Mouse (Mus musculus): ENCODE results near the gene Cdh8. TPM values are rescaled to one million over a fixed set of nuclear protein-coding genes. Genes with fewer than 3 reads are reported as not detected.

Gene Cdh8
- polyA plus RNA-seq, 1 experiment from 2014 or later, result 1.2 TPM

DNA sequence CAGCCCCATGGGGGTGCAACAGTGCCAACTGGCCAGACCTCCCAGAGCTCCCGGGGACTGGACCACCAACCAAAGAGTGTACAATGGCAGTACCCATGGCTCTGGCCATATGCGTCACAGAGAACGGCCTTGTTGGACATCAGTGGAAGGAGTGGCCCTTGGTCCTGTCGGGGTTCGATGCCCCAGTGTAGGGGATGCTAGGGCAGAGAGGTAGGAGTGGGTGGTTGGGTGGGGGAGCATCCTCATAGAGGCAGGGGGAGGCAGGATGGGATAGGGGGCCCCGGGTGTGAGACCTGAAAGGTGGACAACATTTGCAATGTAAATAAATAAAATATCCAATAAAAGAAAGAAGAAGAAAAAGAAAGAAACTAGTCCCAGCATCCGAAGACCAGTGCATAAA is 47.8 kb downstream of the Cdh8 start:
- DNase-seq (ENCODE audit: low spot score), result no peak
- no peaks in the 10 kb centered on the region for H3K9me3 ChIP-seq
- 92% methylated on average over 7 of the region's 7 CpGs for WGBS
- no peaks in the 10 kb centered on the region for H3K27me3 ChIP-seq (replicated peaks; ENCODE audit: low read depth, poor library complexity, severe bottlenecking)
- H3K4me3 ChIP-seq, result no peak overlapping the region
- H3K36me3 ChIP-seq (replicated peaks), result no peaks in the 10 kb centered on the region
- no peak overlapping the region for H3K27ac ChIP-seq (replicated peaks)
- no peaks in the 10 kb centered on the region for H3K4me1 ChIP-seq

DNA sequence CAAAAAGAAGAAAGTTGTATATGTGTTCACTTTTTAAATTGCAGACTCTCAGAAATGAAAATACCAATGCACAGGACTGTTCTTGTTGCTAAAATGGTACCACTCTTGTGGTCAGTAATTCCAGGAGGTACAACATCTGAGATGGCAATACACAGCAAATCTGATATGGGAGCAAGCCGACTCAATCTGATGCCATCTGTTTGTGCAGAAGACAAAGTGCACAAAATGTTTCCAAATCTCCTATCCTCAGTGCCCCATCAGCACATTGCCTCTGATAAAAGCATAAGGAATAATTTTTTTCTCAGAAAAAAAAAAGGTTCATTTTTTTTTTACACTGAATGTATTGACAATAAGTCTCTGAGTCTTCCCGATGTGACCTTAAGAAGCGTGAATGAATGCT is 62.3 kb downstream of the Cdh8 start:
- Histone ChIP-seq H3K4me1 (no peaks in the 10 kb centered on the region), H3K36me3 (replicated peaks) (no peaks in the 10 kb centered on the region), H3K4me3 (no peak overlapping the region), H3K27ac (replicated peaks) (no peak overlapping the region), H3K27me3 (replicated peaks; ENCODE audit: low read depth, poor library complexity, severe bottlenecking) (no peaks in the 10 kb centered on the region), H3K9me3 (no peaks in the 10 kb centered on the region)
- 88% methylated on average over 3 of the region's 3 CpGs for WGBS
- DNase-seq (ENCODE audit: low spot score), result no peak

DNA sequence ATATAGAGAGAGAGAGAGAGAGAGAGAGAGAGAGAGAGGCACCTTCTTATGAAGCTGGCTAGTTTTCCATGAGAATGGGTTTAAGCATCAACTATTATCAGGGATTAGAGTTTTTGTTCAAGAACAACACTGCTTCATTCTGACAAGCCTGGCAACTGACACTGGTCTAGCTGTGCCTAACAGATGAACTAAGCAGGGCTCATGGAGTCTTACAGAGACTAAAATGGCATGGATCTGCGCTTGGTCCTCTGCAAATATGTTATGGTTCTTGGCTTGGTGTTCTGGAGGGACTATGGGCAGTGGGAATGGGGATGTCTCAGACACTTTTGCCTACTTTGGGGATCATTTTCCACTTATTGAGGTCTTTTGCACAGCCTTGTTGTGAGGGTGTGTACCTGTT is 63.0 kb downstream of the Cdh8 start:
- Histone ChIP-seq H3K27me3 (replicated peaks; ENCODE audit: low read depth, poor library complexity, severe bottlenecking) (no peaks in the 10 kb centered on the region), H3K27ac (replicated peaks) (no peak overlapping the region), H3K4me3 (no peak overlapping the region), H3K4me1 (no peaks in the 10 kb centered on the region), H3K36me3 (replicated peaks) (no peaks in the 10 kb centered on the region), H3K9me3 (no peaks in the 10 kb centered on the region)
- no peak for DNase-seq (ENCODE audit: low spot score)
- WGBS, result 86% methylated on average over 1 of the region's 1 CpGs

DNA sequence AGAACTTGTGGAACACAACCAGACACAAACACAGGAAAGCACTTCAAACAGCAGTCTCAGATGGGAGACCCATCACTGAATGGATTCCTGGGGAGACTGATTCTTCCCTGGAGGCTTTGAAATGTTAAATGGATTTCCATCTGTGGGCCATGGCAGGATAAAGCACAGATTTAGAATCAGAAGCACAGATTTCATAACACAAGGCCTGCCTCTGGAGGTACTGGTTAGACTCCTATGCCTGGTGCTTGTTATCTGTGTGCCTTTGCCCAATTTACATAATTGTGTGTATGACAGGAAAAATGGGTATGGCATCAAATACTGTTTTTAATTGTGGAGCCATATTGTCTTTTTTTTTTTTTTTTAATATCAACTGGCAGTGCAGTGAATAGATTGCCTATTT is 66.8 kb downstream of the Cdh8 start:
- no peaks in the 10 kb centered on the region for H3K36me3 ChIP-seq (replicated peaks)
- H3K27ac ChIP-seq (replicated peaks), result no peak overlapping the region
- DNase-seq (ENCODE audit: low spot score), result no peak
- no peak overlapping the region for H3K4me3 ChIP-seq
- no peaks in the 10 kb centered on the region for H3K27me3 ChIP-seq (replicated peaks; ENCODE audit: low read depth, poor library complexity, severe bottlenecking)
- H3K4me1 ChIP-seq, result no peaks in the 10 kb centered on the region
- H3K9me3 ChIP-seq, result no peaks in the 10 kb centered on the region

DNA sequence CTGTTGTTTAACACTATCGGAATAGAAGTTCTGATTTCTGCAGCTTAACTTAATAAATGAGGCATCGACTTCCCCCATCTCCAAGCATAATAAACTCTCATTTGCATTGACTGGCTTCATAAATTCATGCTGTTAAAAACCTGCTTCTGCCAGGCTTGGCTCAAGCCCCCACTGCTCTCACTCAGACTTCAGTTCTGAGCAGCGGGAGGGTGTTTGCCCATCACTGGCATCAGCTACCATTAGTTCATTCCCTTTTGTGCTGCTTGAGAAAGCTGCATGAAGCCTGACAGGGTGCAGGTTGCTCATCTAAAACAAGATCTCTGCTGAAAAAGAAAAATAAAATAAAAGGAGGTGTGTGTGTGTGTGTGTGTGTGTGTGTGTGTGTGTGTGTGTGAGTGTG is 67.7 kb downstream of the Cdh8 start:
- no peak for DNase-seq (ENCODE audit: low spot score)
- H3K4me3 ChIP-seq, result no peak overlapping the region
- no peaks in the 10 kb centered on the region for H3K36me3 ChIP-seq (replicated peaks)
- H3K4me1 ChIP-seq, result no peaks in the 10 kb centered on the region
- WGBS, result 76% methylated on average over 3 of the region's 3 CpGs
- no peaks in the 10 kb centered on the region for H3K9me3 ChIP-seq
- H3K27ac ChIP-seq (replicated peaks), result no peak overlapping the region
- no peaks in the 10 kb centered on the region for H3K27me3 ChIP-seq (replicated peaks; ENCODE audit: low read depth, poor library complexity, severe bottlenecking)

DNA sequence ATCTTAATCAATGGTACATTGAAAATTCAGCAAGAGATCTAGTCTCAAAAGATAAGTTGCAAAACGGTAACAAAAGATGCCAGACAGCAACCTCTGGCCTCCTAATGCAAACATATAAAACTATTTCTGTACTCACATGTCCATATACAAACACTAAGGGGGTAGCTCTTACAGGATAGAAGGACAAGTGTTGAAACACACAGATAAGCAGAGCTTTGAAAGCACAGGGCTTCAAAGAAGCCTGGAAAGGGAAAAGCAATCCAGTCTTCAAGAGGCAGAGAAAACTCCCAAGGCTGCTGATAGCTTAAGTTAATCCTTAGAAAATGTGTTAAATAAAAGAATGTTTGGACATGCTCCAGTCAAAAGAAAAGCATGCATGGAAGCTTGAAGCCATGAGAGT is 77.0 kb downstream of the Cdh8 start:
- 84% methylated on average over 1 of the region's 1 CpGs for WGBS
- H3K36me3 ChIP-seq (replicated peaks), result no peaks in the 10 kb centered on the region
- H3K27ac ChIP-seq (replicated peaks), result no peak overlapping the region
- no peak for DNase-seq (ENCODE audit: low spot score)
- H3K4me3 ChIP-seq, result no peak overlapping the region
- no peaks in the 10 kb centered on the region for H3K9me3 ChIP-seq
- H3K27me3 ChIP-seq (replicated peaks; ENCODE audit: low read depth, poor library complexity, severe bottlenecking), result no peaks in the 10 kb centered on the region
- no peaks in the 10 kb centered on the region for H3K4me1 ChIP-seq

GRCm38 (mm10) chr8:99327559-99327958 is 88.7 kb downstream of the Cdh8 start:
- WGBS, result 72% methylated on average over 5 of the region's 5 CpGs
- H3K4me1 ChIP-seq, result no peaks in the 10 kb centered on the region
- no peaks in the 10 kb centered on the region for H3K9me3 ChIP-seq

DNA sequence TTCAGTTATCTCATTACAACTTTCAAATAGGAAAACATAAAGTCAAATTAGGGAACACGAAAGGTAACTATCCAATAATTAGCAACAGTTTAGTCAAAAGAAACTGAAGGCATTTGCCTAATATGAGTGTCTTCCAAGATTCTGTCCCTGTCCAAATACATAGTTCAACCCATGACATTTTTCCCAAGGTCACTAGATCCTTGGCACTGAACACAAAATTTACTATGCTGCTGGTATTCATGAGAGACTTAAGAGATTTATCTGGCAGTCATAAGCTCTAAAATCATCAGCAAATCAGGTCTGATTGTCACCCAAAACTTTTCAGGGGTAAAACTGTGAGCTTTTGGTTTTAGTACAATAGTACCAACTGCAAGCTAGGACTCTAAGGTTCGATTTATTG is 101.7 kb downstream of the Cdh8 start:
- Histone ChIP-seq H3K27ac (replicated peaks) (no peak overlapping the region), H3K36me3 (replicated peaks) (no peaks in the 10 kb centered on the region), H3K4me1 (no peaks in the 10 kb centered on the region), H3K9me3 (no peaks in the 10 kb centered on the region), H3K27me3 (replicated peaks; ENCODE audit: low read depth, poor library complexity, severe bottlenecking) (no peaks in the 10 kb centered on the region), H3K4me3 (no peak overlapping the region)
- 88% methylated on average over 2 of the region's 2 CpGs for WGBS
- no peak for DNase-seq (ENCODE audit: low spot score)

More at GRCm38 (mm10) chr8:99327559-99327958, 88.7 kb downstream of the Cdh8 start:
- Histone ChIP-seq H3K4me3 (no peak overlapping the region), H3K36me3 (replicated peaks) (no peaks in the 10 kb centered on the region), H3K27me3 (replicated peaks; ENCODE audit: low read depth, poor library complexity, severe bottlenecking) (no peaks in the 10 kb centered on the region), H3K27ac (replicated peaks) (no peak overlapping the region)
- no peak for DNase-seq (ENCODE audit: low spot score)

GRCm38 (mm10) chr8:99304184-99304583 is 112.1 kb downstream of the Cdh8 start:
- no peak for DNase-seq (ENCODE audit: low spot score)
- H3K27ac ChIP-seq (replicated peaks), result no peak overlapping the region
- H3K4me3 ChIP-seq, result no peak overlapping the region
- H3K27me3 ChIP-seq (replicated peaks; ENCODE audit: low read depth, poor library complexity, severe bottlenecking), result no peaks in the 10 kb centered on the region
- H3K36me3 ChIP-seq (replicated peaks), result no peaks in the 10 kb centered on the region
- WGBS, result 83% methylated on average over 4 of the region's 4 CpGs
- H3K4me1 ChIP-seq, result no peaks in the 10 kb centered on the region
- no peaks in the 10 kb centered on the region for H3K9me3 ChIP-seq

- DNase-seq (ENCODE audit: low spot score), result no peak
- 88% methylated on average over 1 of the region's 1 CpGs for WGBS
- Histone ChIP-seq H3K27ac (replicated peaks) (no peak overlapping the region), H3K4me1 (no peaks in the 10 kb centered on the region), H3K27me3 (replicated peaks; ENCODE audit: low read depth, poor library complexity, severe bottlenecking) (no peaks in the 10 kb centered on the region), H3K9me3 (no peaks in the 10 kb centered on the region), H3K36me3 (replicated peaks) (no peaks in the 10 kb centered on the region), H3K4me3 (no peak overlapping the region)
Observed at GRCm38 (mm10) chr8:99290201-99290600, 126.1 kb downstream of the Cdh8 start.

DNA sequence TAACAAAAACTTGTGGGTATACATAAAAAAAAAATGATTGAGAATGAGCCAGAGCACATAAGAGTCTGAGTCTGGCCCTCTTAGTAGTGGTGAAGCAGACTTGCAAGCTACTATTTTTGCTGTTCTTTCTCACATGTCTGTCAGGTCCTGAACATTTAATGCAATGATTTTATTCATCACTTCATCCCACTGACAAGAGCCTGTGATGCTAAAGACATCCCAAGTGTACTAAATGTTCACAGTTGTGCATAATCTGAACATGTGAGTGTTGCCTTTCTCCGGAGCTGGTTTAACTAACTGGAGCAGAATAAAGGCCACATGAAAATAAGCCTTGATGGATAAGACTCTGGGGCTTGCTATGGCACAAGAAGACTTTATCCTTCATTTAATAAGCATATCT is 131.2 kb downstream of the Cdh8 start:
- H3K36me3 ChIP-seq (replicated peaks), result no peaks in the 10 kb centered on the region
- H3K27ac ChIP-seq (replicated peaks), result no peak overlapping the region
- H3K4me1 ChIP-seq, result no peaks in the 10 kb centered on the region
- no peaks in the 10 kb centered on the region for H3K9me3 ChIP-seq
- H3K4me3 ChIP-seq, result no peak overlapping the region
- H3K27me3 ChIP-seq (replicated peaks; ENCODE audit: low read depth, poor library complexity, severe bottlenecking), result no peaks in the 10 kb centered on the region
- no peak for DNase-seq (ENCODE audit: low spot score)
- WGBS, result 89% methylated on average over 1 of the region's 1 CpGs

- Histone ChIP-seq H3K36me3 (replicated peaks) (no peaks in the 10 kb centered on the region), H3K4me1 (no peaks in the 10 kb centered on the region), H3K4me3 (no peak overlapping the region), H3K9me3 (no peaks in the 10 kb centered on the region), H3K27ac (replicated peaks) (no peak overlapping the region), H3K27me3 (replicated peaks; ENCODE audit: low read depth, poor library complexity, severe bottlenecking) (no peaks in the 10 kb centered on the region)
- DNase-seq (ENCODE audit: low spot score), result no peak
Observed at GRCm38 (mm10) chr8:99280375-99280774, 135.9 kb downstream of the Cdh8 start.

- Histone ChIP-seq H3K27me3 (replicated peaks; ENCODE audit: low read depth, poor library complexity, severe bottlenecking) (no peaks in the 10 kb centered on the region), H3K36me3 (replicated peaks) (no peaks in the 10 kb centered on the region), H3K27ac (replicated peaks) (no peak overlapping the region), H3K9me3 (no peaks in the 10 kb centered on the region), H3K4me1 (no peaks in the 10 kb centered on the region), H3K4me3 (no peak overlapping the region)
- WGBS, result 76% methylated on average over 3 of the region's 3 CpGs
- no peak for DNase-seq (ENCODE audit: low spot score)
Observed at GRCm38 (mm10) chr8:99267133-99267532, 149.1 kb downstream of the Cdh8 start.

- H3K4me1 ChIP-seq, result no peaks in the 10 kb centered on the region
- no peaks in the 10 kb centered on the region for H3K27me3 ChIP-seq (replicated peaks; ENCODE audit: low read depth, poor library complexity, severe bottlenecking)
- 82% methylated on average over 4 of the region's 4 CpGs for WGBS
- no peak overlapping the region for H3K27ac ChIP-seq (replicated peaks)
- DNase-seq (ENCODE audit: low spot score), result no peak
- H3K4me3 ChIP-seq, result no peak overlapping the region
- no peaks in the 10 kb centered on the region for H3K9me3 ChIP-seq
- H3K36me3 ChIP-seq (replicated peaks), result no peaks in the 10 kb centered on the region
Observed at GRCm38 (mm10) chr8:99234372-99234771, 181.9 kb downstream of the Cdh8 start.

Data from embryonic facial prominence, embryonic 10.5 days (tissue).